Mouse (Mus musculus) bone marrow, adult 2 months (tissue): ENCODE results near the gene Cog3.

Experiments used
- CTCF ChIP-seq: fragments of 200-500 bp; IDR thresholded peaks from 2 replicates; pipeline ENCODE4 v1.5.1; 2011; ENCODE audit warnings: low read length, control low read depth; ENCODE audit not compliant: control insufficient read depth, insufficient read depth
- POLR2A ChIP-seq: fragments of 200-500 bp; IDR thresholded peaks from 2 replicates; pipeline ENCODE4 v1.6.1; 2011; ENCODE audit warnings: low read depth, mild to moderate bottlenecking, control low read depth, low read length, borderline replicate concordance; ENCODE audit not compliant: control insufficient read depth

GRCm38 (mm10) chr14:75768275-75768608, 13.9 kb upstream of the Cog3 start:
- TF ChIP-seq CTCF (no peak), POLR2A (no peak)
